Mouse (Mus musculus) Muller cell, postnatal 12 days (primary cell): ENCODE measurements around the gene Sh2b2.

ENCODE experiments used
- DNase-seq: peaks from one replicate; pipeline ENCODE4 v3.0.0-alpha.2; 2015; ENCODE audit errors: inconsistent ontology term

Sh2b2 gene

DNA sequence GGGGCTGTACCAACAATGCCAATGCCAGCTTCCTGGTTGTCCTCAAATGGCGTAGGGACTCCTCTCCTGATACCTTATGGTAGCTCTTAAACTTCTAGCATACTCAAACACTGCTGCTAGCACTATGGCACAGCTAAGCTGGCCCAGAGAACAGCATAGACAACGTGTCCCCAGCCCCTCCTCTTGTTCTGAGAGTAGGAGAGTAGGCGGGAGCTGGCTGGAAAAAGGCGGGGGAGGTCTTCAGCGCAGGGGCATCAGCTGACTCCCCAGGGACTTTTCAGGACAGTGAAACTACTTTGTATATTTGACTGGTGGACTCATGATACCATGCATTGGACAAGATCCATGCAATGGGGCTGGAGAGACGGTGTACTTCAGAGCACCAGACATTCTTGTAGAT is 64.3 kb downstream of the Sh2b2 start:
- DNase-seq = no peak

DNA sequence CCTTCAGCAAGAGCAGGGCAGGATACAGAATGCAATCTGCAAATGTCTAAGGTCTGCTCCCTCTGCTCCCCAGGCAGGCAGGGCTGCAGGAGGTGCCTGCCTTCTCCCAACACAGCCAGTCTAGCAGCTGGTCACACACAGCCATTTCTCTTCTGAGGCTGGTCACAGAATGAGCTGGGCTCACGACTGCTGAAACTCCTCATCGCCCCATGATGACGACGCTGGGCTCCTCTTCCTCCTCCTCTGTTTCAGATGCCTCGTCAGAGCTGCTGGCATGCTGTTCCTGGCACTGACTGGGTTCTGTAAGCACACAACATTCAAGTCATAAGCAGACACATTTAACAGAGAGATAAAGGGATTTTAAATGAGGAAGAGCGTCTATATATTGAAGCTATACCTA is 65.2 kb downstream of the Sh2b2 start:
- DNase-seq = no peak

DNA sequence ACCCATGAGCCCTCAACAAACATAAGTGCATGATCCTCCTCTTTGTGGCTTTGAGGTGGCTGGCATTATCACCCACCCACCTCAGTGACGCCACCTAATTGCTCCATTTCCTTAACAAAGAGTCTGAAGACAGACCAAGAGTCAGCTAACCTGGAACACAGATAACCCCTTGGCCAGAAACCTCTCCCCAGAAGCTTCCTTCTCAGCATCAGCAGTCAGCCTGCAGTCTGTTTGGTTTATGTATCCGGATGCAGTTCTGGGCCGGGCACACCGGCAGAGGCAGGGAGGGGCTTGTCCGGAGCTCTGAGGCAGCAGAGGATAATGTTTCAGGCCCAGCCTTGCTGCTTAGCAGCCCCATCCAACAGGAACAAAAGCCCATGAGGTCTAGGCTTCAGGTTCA is 66.8 kb downstream of the Sh2b2 start:
- DNase-seq = no peak

DNA sequence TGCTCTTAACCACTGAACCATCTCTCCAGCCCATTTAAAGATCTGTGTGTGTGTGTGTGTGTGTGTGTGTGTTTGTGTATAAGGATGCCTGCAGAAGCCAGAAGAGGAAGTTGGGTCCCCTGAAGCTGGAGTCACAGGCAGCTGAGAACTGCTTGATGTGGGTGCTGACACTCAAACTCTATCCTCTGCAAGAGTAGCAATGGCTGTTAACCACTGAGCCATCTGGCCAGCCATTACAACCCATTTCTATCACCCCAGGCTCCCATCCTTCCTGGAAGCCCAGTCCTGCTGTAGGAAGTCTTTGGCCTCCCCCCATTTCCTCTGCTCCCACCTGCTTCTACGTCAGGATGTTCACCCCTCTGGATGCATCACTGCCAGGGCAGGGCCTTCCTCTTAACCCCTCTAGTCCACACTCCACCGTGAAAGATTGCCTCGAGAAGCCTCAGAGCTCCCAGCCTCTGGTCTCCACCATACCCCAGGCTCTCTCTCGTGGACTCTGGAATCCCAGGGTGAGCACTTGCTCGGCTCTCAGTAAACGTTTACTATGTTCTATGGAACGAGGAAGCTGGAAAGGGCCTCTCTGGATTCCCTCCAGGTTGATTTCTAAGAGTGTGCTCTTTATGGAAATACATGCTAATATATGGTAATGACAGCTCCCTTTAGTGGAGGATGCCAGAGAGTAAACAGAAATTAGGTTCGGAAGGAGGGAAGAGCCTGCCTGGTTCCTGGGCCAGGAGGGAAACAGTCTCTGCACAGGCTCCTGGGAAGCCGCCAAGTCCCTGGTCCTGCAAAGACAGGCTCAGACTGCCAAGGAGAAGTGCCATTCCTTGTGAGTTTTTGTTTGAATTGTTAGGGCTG is 72.5 kb downstream of the Sh2b2 start:
- DNase-seq = peak; percentile 20

DNA sequence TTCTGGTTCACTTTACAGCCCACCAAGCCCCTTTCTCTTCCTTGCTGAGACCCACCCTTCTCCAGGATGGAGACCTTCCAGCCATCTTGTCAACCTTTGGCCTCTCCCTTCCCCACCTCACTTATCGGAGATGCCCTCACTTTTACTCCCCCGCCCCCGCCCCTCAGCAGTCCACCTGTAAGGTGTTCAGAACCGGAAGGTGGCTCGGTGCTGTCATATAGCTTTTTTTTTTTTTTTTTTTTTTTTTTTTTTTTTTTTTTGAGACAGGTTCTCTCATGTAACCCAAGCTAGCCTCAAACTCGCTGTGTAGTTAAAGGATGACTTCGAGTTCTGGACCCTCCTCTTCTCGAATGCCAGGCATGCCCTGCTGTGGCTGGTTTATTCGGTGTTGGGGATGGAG is 73.4 kb downstream of the Sh2b2 start:
- DNase-seq = no peak

DNA sequence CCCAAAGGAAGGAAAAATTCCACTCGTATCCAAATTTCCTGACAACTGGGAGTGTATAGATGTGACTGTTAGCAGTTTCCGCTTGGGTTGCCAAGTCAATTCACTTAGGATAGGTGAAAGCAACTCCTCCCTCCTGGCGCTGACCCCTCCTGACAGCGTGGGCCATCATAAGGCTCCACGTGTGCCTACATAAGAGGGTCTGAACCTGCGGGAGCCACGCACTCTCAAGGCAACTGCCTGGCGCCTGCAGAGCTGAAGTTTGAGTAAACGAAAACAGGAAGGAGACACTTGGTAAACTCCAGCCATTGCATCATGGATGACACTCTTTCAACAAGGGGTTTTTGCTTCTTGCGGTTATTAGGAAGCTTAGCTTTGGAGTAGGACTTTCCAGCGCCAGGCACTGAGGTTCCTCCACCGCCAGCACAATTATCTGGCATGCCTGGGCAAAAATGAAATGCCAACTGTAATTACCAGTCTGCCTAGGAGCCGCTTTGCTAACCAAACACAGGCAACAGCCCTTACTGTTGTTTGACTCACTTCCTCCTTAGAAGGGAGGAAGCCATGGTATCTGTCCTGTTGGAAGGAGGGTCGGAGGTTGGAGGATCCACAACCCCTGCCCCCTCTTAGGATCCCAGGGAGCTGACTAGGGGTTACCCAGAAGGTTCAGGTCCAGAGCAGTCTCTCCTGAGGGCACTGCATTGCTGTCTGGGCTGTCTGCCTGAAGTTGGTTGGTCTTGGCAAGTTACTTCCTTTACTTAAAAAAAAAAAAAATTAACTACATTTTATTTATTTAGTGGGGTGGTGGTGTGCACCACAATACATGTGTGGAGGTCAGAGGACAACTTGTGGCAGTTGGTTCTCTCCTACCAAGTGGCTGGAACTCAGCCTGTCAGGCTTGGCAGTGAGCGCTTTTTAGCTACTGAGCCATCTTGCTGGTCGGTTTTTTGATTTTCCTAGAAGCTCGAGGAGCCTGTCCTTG is 74.7 kb downstream of the Sh2b2 start:
- peak; percentile 76 for DNase-seq

DNA sequence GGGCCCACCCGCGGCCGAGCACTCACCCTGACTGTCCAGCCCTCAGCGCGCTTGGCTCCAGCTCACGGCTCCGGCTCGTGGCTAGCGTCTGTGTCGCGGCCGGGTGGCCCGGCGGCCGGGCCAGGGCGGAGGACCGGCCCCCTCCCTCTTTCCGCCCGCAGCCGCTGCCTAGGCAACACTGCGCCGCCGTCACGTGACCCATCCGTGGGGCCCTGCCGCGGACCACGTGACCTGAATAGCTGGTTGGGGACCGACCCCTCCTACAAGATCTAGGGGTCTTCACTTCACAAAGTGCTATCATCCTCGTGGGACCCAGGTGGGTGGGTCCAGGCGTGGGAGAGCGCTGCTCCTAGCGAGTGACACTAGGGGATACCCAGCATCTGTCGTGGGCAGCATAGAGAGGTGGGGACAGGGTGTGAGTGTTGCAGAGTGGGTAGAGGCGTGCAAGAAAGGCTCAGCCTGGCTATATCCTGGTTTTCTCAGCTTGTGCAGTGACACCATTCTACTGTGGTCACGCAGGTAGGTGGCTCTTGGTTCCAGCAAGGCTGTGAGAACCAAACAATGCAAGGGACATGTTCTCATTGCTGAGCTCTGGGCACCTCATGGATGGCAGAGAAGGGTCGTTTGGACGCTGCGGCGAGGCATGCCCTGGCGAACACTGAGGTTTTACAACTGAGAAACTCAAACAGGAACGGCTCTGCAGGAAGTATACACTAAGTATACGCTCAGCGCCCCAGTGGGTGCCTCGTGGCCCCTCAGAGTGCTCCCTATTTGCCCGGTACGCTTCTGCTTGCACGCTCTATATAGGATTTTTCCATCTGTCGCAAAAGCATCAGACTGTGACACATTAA is 75.6 kb downstream of the Sh2b2 start, which contains the start of gene Orai2:
Gene Orai2 (minus strand): TSS at position 202 of the 851 bp plus-strand sequence.
- peak; percentile 86 for DNase-seq

DNA sequence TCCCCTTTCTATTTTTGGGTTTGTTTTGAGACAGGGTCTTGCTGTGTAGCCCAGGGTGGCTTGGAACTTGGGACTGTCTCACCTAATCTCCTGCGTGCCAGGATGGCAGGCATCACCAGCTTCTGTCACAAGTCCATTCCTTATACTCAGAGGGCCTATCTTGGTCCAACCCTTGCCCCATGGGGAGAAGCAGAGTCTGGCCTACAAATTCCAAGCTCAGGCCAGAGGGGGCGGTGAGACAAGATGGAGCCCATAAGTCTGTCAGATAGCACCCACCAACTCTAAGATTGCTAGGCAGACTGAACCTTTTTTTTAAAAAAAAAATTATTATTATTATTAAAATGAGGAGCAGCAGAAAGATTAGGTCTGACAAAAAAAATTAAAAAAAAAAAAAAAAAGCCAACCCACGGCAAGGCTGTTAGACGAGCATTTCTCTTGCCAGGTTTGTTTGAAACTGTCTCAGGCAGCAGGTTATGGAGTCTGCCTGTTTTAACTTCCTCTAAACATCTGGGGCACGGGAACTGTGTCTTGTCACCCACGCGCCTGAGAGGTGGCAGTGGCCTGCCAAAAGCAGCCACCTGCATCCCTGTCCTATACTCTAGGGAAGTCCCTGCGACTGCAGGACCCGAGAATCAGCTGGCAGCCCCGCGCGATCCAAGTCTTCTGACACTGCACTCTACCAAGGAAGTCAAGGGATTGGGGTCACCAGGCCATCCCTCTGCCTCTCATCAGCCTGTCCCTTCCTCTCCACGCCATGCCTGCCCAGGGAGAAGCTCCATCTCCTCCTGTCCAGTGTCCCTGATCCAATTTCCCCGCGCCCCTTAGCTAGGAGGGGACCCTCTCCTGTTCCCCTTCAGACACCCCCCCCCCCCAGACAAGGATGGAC is 76.5 kb downstream of the Sh2b2 start:
- DNase-seq = peak; percentile 16
